Mouse (Mus musculus) left cerebral cortex, adult 8-10 months (tissue): Measurements from ENCODE around the gene Itfg1. TPM values are rescaled to one million over a fixed set of nuclear protein-coding genes. Genes with fewer than 3 reads are reported as not detected.
"Not testable (repeated sequence)": the region's sequence is repeated elsewhere in the genome, so short reads cannot be mapped to it uniquely, and the experiment has no call there.

Experiments
- DNase-seq, 2 experiments: peaks; one replicate each; pipeline ENCODE4 v3.0.0; 2022; ENCODE audit warnings: low spot score in 2 of 2
- total RNA-seq, 4 experiments: library from RNA; stranded (reverse); gene quantifications; 2 replicates each; pipeline ENCODE4 v1.2.4; 2022

Itfg1 gene
- total RNA-seq: 100 to 1,000 TPM; 169 to 204 (median 183) TPM

DNA sequence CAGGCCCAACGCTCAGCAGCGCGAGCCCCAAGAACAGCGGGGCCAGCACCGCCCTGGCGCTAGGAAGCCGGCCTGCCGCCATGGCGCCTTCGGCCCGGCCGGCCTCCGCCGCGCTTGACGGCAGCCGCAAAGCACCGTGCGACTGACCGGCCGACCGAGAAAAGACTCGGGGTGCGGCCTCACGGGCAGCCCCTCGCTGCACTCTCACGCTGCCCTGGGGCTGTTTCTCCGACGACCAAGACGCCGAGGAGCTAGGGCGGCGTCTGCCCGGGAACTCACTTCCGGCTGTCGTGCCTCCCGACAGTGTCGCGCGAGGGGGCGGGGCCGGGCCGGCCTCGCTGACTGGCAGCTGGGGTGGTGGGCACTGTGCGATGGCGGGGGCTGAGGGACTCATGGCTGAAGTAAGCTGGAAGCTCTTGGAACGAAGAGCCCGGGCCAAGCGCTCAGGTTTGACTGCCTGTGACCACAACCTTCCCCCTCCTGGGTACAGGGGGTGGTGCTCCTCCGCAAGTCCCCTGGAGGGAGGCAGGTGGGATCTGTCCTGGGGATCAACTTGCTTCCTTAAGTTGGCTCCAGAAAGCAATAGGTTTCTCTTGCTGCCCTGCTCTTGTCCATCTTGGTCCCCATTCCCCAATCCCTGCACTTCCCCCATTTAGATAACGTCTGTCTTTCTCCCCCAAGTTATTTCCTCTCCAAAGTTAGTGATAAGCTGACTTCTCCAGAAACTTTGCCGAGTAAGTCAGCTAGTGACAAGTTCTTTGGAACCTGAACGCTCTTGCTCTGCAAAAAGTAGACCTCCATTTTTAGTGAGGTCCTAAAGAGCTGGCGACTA is at the start of gene Itfg1, which contains the start of gene Phkb:
Itfg1 (minus strand) TSS at position 265 of the 832 bp plus-strand sequence.
Phkb (plus strand) TSS at position 303 of the 832 bp plus-strand sequence.
- DNase-seq: peak; percentile 83 to 91

DNA sequence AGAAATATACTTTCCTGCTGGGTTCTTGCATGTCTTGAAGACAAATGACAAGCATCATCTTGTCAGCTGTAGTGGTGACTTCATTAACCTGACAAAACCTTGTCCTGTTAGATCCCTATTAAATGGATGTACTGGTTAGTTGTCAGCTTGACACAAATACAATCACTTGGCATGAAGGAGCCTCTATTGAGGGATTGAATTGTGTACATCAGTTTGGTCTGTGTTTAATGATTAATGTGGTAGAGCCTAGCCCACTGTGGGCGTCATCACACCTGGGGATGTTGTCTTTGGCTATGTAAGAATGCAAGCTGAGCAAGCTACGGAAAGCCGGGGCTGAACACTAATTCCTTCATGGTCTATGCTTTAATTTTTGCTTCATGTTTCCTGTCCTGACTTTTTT is 44.1 kb upstream of the Itfg1 start:
- no peak for DNase-seq

DNA sequence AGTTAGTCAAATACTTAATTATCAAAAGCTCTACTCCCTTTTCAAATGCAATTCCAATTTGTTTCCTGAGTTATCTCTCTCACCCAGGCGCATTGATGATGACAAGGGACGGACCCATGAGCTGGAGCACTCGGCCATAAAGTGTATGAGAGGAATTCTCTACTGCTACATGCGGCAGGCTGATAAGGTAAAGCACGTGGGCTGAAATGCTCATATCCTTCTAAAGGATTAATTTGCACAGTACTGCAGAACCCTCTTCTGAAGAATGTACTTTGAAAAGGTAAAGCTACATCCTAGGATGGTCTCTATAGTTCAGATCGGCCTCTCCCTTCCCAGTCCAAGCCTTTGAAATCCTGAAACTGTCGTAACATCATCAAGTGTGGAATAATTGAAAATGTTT is 38.9 kb upstream of the Itfg1 start:
- no peak for DNase-seq

DNA sequence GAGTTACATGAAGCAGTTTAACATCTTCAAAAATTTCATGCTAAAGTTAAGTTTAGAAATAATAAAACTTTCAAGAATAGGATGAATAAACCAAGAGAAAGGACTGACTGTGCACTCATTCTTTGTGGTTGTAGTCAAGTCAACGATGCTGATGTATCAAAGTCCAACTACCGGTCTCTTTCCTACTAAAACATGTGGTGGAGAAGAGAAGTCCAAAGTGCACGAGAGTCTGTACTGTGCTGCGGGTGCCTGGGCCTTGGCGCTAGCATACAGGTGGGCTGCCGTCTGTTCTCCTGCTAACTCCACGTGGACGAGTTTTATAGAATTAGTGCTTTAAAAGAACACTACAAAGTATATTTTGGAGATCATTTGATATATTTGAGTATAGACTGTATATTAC is 37.3 kb upstream of the Itfg1 start:
- DNase-seq: no peak

DNA sequence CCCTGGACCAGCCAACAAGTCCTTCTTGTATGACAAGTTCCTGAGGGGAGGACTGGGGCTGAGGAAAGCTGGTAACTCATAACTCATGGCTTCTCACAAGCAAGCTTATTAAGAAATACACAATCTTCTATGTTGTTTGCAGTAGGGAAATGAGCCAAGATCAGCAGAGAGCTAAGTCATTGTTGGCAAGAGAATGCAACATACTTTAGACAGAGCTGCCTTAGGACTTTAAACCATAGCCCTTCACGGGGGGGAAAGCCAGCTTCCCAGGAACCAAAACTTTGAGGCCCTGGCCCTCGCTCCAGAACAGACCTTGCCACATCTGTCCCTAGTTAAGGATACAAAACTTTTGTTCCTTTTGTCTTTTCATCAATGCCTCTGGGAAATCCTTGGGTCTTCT is 30.9 kb upstream of the Itfg1 start:
- DNase-seq: no peak

DNA sequence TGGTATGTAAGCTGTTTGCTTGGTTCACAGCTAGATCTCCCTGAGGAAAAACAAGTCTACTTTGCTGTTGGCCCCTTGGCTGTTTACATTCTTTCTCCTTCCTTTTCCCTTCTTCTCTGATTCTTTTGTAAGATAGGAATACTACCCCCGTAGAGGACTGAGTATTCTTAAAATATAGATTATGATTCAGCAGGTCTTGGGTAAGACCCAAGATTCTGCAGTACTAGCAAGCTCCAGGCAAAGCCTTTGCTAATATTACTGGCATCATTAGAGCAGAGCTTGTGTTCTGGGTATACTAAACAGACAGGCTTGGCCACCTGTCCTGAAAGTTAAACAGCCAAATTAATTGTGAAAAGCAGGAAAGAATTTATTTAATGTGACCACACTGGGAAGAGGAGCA is 21.7 kb upstream of the Itfg1 start:
- no peak for DNase-seq

DNA sequence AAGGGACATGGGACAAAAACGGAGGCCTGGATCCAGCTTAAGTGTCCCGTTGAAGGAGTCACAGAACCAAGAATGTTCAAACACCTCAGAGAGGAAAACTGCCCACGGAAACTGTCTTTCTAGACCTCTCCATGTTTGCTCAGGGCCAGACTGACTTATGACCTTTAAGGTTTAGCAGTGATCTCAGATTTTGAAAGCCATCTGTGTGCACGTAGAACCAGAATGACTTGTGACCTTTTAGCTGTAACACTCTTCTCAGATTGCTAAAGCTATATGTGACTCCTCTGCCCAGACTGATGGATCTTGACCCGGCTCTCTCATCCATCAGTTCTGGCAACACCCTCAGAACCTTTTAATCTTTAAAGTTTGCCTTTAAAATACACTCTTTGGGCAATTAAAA is 19.9 kb upstream of the Itfg1 start:
- DNase-seq: no peak

DNA sequence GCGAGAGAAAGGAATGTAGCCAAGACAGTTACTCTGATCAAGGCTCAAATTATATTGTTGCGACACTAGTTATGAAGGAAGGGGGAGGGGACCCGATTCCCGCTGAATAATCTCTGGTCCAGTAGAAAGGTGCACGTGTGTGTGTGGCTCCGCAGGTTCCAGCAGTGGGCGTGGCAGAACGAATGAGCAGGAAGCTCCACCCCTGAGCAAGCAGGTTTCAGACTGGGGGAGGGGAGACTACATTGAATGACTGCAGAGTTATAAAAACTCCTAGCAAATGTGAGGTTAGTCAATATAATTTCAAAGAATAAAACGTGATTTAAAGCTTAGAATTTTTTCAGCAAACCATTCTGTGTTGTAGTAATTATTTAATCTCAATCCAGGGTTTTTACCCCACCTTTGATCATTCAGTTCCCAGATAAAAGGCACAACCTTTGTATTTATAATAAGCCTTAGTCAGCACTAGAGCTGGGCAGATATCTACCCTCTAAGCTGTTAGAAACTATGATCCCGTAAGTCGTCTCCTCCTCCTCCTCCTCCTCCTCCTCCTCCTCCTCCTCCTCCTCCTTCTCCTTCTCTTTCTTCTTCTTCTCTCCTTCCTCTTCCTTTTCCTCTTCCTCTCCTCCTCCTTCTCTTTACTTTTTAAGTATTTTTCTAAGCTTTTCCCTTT is 16.6 kb upstream of the Itfg1 start:
- DNase-seq: not testable (repeated sequence)

DNA sequence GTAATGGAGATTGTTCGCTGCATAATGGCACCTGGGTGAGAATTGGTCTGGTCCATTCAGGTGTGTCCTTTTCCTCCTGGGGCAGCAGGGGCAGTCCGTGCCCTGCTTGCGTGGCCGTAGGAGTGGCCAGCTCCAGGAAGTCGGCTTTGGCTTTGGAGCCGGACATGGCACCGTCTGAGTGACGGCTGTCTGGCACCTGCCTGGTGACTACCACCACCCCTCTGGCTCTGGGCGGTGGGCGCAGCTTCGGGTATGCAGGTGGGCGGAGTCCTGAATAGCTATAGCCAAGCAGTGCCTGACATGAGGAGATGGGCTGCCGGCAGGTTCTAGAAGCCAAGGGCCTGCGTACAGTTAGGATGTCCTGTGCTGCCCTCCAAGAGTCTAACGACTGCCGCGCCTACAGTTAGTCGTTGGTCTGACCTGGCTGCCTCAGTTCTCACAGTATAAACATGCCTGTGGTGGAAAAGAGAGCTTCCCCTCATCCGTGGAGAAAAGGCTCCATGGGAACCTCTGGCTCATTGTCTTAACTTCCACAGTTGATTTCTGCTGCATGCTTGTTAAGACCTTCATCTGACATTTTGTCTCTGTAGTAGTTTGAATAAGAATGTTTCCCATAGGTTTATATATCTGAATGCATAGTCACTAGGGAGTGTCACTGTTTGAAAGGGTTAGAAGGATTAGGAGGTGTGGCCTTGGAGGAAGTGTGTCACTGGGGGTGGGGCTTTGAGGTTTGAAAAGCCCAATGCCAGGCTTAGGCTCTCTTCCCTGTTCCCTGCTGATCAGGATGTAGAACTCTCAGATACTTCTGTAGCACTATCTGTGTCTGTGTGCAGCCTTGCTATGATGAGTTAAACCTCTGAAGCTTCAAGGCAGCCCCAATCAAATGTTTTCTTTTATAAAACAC is 13.8 kb upstream of the Itfg1 start:
- DNase-seq: no peak

DNA sequence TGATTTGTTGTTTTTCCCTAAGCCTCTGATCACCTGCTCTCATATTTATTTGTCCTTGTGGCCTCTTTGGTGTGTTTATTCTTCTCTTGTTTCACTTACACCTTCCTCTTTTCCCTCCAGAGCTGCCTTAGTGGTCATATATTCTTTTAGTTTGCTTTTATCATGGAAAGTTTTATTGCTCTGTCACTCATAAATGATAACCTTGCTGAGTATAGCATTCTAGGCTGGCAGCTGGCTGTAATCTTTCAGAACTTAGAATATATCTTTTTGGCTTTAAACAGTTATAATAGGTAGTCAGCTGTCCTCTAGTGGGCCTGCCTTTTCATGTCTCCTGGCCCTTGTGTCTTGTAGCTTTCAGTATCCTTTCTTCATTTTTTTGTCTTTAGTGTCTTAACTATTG is 5.2 kb upstream of the Itfg1 start:
- DNase-seq: no peak

DNA sequence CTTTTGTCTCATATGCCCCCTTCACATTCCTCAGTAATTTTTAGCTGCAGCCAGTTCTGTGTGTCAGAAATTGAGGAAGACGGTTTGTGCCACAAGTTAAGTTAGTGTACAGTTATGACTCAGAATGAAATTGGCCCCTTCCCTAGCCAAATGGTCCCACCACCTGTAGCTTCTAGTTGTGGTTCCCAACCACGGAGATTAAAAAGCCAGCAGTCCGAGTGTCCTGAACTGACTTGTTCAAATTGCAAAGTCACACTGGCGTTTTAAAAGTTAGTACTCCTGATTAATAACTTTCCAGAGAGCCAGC is 721 bp upstream of the Itfg1 start:
- DNase-seq: no peak

DNA sequence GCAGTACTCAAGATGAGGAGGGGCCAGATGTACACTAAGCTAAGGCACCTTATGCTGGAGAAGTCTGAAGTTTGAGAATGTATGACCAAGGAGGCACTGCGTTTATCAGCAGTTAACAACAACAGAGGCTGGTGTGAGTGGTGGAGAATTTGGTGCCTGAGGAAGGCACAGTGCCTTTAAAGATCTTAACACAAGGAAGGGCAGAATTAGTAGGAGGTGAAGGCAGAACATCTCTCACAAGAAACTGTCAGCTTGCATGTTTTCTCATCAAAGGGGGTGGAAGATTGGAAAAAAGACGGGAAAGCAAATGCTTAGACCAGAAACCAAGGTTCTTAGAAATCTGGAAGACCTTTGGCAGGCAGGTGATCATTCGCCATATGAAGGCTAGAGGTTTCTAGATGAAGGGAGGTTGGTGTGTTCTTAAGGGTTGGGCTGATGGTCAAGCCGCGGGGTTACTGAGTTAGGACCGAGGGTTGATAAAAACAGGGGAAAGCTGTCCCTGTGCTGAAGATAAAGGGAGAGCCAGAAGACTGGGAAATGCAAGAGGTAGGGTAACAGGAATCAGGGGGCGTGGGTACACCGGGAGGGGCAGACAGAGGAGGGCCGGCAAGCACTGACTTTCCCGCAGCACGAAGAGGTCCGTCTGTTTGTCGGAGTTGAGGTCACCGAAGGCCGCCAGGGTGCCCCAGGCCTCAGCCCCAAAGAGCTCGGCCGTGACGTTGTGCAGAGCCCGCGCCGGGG is 635 bp downstream of the Itfg1 start:
- no peak for DNase-seq

DNA sequence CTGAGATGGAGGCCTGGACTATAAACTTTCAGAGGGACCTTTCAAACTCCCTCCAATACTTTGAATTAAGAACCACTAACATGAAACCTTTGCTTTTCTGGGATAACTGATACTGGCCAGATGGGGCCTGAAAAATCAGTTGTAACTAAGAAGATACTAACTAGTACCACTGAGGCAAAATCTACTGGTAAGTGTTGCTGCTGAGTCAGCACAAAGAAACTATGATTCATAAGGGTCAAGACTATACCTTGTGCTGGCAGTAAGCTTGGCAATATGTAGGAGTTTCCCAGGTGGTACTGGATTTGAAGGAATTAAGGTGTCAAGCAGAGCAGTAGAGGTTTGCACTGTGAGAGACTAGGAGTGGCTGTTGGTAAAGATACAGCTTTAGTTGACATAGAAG is 27.1 kb downstream of the Itfg1 start:
- DNase-seq: no peak

DNA sequence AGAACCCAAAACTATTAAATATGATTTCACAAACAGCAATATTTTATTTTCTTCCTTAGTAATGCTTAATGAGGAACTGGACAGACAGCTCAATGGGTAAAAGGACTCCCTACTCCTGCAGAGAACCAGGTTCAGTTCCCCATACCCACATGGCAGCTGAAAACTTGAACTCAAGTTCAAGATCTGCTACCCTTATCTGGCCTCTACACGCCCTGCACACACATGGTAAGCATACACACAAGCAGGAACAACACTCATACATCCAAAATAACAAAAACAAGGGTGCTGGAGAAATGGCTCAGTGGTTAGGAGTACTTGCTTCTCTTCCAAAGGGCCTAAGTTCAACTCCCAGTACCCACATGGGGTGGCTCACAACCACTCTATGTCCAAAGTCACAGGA is 39.3 kb downstream of the Itfg1 start:
- no peak for DNase-seq

DNA sequence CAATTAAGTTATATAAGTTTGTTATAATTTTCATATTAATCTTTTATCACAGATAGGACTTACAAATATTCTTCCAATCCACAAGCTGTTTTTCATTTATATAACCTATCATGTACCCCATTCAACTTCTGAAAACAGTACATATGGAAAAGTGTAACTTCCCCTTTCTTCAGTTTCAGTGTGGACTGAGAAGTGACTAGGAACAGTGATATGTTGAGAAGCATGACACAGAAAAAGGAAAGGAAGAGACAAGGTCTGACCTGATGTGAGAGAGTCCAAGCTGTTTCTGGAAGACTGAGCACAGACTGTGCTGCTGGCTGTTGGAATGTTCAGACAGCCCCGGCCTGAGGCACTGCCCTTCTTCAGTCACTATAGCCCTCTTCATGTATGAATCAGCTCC is 40.6 kb downstream of the Itfg1 start:
- no peak for DNase-seq

DNA sequence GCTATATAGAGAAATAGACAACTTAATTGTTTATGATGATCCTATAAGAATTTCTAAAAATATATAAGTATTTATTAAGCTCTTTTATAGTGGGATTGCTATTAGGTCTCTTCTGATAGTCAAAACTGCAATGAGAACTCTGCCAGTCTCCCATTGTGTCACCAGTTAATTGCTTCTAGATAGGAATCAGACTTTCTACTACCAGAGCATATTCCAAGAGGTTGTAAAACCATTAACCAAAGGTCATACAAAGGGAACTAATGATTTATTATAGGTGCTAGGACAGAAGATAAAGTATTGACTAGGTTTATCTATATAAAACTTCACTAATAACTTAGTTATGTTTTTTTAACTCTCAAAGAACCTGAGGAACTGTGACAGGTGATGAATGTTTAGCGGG is 44.3 kb downstream of the Itfg1 start:
- DNase-seq: not testable (repeated sequence)

DNA sequence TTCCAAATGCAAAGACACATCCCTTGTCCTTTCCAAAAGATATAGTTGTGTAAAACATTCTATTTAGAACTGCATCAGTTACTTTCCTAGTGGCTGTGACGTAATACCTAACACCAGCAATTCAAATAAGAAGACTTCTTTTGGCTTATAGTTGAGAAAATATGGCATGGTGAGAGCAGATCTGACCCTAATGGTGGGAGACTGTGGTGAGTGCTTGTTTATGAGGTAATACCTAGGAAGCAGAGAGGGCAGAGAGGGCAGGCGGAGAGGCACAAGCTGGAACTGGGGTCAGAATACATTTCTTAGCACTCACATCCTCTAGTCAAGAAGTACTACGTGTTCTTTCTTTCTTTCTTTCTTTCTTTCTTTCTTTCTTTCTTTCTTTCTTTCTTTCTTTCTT is 52.4 kb downstream of the Itfg1 start:
- no peak for DNase-seq

DNA sequence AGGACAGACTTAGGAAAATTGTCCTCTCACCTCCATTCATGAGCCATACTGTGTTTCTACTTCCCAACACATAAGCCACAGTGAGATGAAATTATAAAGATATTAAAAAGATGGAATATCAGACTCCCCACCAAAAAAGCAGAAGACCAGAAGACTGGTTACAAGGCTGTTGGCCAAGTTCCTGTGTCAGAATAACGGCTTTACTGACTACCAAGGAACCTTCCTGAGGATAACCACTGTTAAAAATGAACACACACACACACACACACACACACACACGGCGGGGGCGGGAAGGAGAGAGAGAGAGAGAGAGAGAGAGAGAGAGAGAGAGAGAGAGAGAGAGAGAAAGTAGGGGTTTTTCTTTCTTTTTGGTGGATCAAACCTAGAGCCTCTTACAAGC is 52.8 kb downstream of the Itfg1 start:
- no peak for DNase-seq

DNA sequence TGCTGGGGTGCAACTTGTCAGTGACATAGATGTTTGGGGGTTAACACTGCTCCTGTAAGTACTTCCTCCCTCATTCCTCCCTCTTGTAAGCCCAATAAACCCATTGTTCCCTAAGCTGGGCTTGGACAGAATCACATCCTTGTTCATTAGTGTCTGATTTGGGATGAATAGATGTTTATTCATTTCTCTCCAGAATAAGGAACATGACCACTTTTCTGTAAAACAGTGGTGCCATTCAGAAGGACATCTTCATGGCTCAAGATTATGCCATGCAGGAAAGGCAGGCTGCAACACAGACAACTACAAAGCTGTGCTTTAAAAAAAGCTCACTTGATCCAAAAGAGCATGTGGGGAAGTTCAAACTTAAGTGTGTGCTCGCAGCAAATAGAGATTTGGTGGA is 55.2 kb downstream of the Itfg1 start:
- DNase-seq: no peak

DNA sequence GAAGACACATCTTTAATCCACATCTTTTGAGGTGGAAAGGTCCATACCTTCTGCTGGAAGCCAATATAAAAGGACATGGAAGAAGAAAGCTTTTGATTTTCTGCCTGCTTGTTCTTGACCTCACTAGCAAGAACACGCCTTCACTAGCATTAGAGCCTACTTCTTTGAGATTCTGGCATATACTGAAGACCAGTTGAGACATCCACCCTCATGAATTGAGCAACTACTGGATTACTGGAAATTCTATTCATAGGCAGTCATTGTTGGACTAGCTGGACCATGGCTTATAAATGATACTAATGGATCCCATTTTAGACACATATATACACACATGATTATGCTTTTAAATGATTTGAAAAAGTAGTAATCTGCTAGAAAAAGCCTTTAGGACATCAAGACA is 56.9 kb downstream of the Itfg1 start:
- DNase-seq: no peak

DNA sequence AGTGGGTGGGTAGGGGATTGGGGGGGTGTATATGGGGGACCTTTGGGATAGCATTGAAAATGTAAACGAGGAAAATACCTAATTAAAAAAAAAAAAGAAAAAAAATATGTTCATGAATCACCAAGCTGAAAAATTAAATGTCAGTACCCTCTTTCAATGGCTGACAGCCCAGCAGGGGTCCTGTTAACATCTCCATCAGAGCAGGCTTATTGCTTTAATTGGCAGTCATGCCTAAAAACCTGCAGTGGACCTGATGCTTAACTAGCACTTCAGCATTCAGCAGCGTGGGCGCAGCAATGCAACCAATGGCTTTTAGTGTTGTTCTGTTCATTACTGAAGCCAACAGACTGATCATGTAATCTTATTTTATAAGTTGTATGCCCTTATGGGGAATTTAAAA is 60.6 kb downstream of the Itfg1 start:
- no peak for DNase-seq
